Mouse (Mus musculus): ENCODE data around the gene Btbd2.

Gene Btbd2

GRCm38 (mm10) chr10:80625764-80626163 lies 31.1 kb downstream of the Btbd2 start:
- Histone ChIP-seq H3K4me3 (replicated peaks; ENCODE audit: low read length) (no peak overlapping the region), H3K4me1 (replicated peaks; ENCODE audit: low read depth, low read length) (peaks cover 85% of the 10 kb centered on the region), H3K9me3 (ENCODE audit: low read length) (no peaks in the 10 kb centered on the region), H3K36me3 (ENCODE audit: insufficient read depth, low read length) (peaks cover 68% of the 10 kb centered on the region), H3K27me3 (ENCODE audit: insufficient read depth, low read length) (no peaks in the 10 kb centered on the region)
- TF ChIP-seq POU5F1 (IDR thresholded peaks at IDR 0.05; ENCODE audit: borderline replicate concordance, low read length), result no peak
- no peak for TF ChIP-seq NANOG (IDR thresholded peaks at IDR 0.05; ENCODE audit: borderline replicate concordance, low read length)
- no peak for TF ChIP-seq CTCF (conservative IDR thresholded peaks at IDR 0.05; ENCODE audit: low read length)

- peak overlapping the region; percentile 95 for H3K4me3 ChIP-seq (replicated peaks; ENCODE audit: low read length)
- no peaks in the 10 kb centered on the region for H3K9me3 ChIP-seq (ENCODE audit: low read length)
- H3K36me3 ChIP-seq (ENCODE audit: insufficient read depth, low read length), result peaks cover 46% of the 10 kb centered on the region
- TF ChIP-seq NANOG (IDR thresholded peaks at IDR 0.05; ENCODE audit: borderline replicate concordance, low read length) (no peak), CTCF (conservative IDR thresholded peaks at IDR 0.05; ENCODE audit: low read length) (no peak), POU5F1 (IDR thresholded peaks at IDR 0.05; ENCODE audit: borderline replicate concordance, low read length) (no peak)
- H3K27me3 ChIP-seq (ENCODE audit: insufficient read depth, low read length), result no peaks in the 10 kb centered on the region
- peaks cover 80% of the 10 kb centered on the region for H3K4me1 ChIP-seq (replicated peaks; ENCODE audit: low read depth, low read length)
Measured at GRCm38 (mm10) chr10:80623457-80624191, 33.2 kb downstream of the Btbd2 start.

GRCm38 (mm10) chr10:80622661-80623456 lies 34.0 kb downstream of the Btbd2 start, which contains the start of gene Csnk1g2:
Gene Csnk1g2 (plus strand): TSS chr10:80622838.
- no peaks in the 10 kb centered on the region for H3K9me3 ChIP-seq (ENCODE audit: low read length)
- H3K4me3 ChIP-seq (replicated peaks; ENCODE audit: low read length), result peak within 1 kb of the TSS; percentile 95
- H3K27me3 ChIP-seq (ENCODE audit: insufficient read depth, low read length), result no peaks in the 10 kb centered on the region
- H3K36me3 ChIP-seq (ENCODE audit: insufficient read depth, low read length), result peaks cover 39% of the 10 kb centered on the region
- H3K4me1 ChIP-seq (replicated peaks; ENCODE audit: low read depth, low read length), result peaks cover 78% of the 10 kb centered on the region
- TF ChIP-seq NANOG (IDR thresholded peaks at IDR 0.05; ENCODE audit: borderline replicate concordance, low read length) (no peak), CTCF (conservative IDR thresholded peaks at IDR 0.05; ENCODE audit: low read length) (no peak), POU5F1 (IDR thresholded peaks at IDR 0.05; ENCODE audit: borderline replicate concordance, low read length) (no peak)

- H3K9me3 ChIP-seq (ENCODE audit: low read length), result no peaks in the 10 kb centered on the region
- H3K4me3 ChIP-seq (replicated peaks; ENCODE audit: low read length), result peak overlapping the region; percentile 95
- H3K27me3 ChIP-seq (ENCODE audit: insufficient read depth, low read length), result no peaks in the 10 kb centered on the region
- peaks cover 33% of the 10 kb centered on the region for H3K36me3 ChIP-seq (ENCODE audit: insufficient read depth, low read length)
- H3K4me1 ChIP-seq (replicated peaks; ENCODE audit: low read depth, low read length), result peaks cover 74% of the 10 kb centered on the region
- TF ChIP-seq CTCF (conservative IDR thresholded peaks at IDR 0.05; ENCODE audit: low read length), result no peak
- no peak for TF ChIP-seq POU5F1 (IDR thresholded peaks at IDR 0.05; ENCODE audit: borderline replicate concordance, low read length)
- no peak for TF ChIP-seq NANOG (IDR thresholded peaks at IDR 0.05; ENCODE audit: borderline replicate concordance, low read length)
Measured at GRCm38 (mm10) chr10:80621940-80622660, 34.8 kb downstream of the Btbd2 start.

- peak overlapping the region; percentile 95 for H3K4me3 ChIP-seq (replicated peaks; ENCODE audit: low read length)
- H3K27me3 ChIP-seq (ENCODE audit: insufficient read depth, low read length), result no peaks in the 10 kb centered on the region
- H3K4me1 ChIP-seq (replicated peaks; ENCODE audit: low read depth, low read length), result peaks cover 72% of the 10 kb centered on the region
- no peaks in the 10 kb centered on the region for H3K9me3 ChIP-seq (ENCODE audit: low read length)
- TF ChIP-seq NANOG (IDR thresholded peaks at IDR 0.05; ENCODE audit: borderline replicate concordance, low read length), result no peak
- peaks cover 32% of the 10 kb centered on the region for H3K36me3 ChIP-seq (ENCODE audit: insufficient read depth, low read length)
Measured at GRCm38 (mm10) chr10:80621690-80621939, 35.3 kb downstream of the Btbd2 start.

- TF ChIP-seq NANOG (IDR thresholded peaks at IDR 0.05; ENCODE audit: borderline replicate concordance, low read length) (no peak), POU5F1 (IDR thresholded peaks at IDR 0.05; ENCODE audit: borderline replicate concordance, low read length) (no peak), CTCF (conservative IDR thresholded peaks at IDR 0.05; ENCODE audit: low read length) (no peak)
- Histone ChIP-seq H3K36me3 (ENCODE audit: insufficient read depth, low read length) (peaks cover 32% of the 10 kb centered on the region), H3K4me3 (replicated peaks; ENCODE audit: low read length) (peak overlapping the region; percentile 95), H3K4me1 (replicated peaks; ENCODE audit: low read depth, low read length) (peaks cover 66% of the 10 kb centered on the region), H3K9me3 (ENCODE audit: low read length) (no peaks in the 10 kb centered on the region), H3K27me3 (ENCODE audit: insufficient read depth, low read length) (no peaks in the 10 kb centered on the region)
Measured at GRCm38 (mm10) chr10:80620796-80621689, 35.8 kb downstream of the Btbd2 start.

- Histone ChIP-seq H3K36me3 (ENCODE audit: insufficient read depth, low read length) (peaks cover 32% of the 10 kb centered on the region), H3K9me3 (ENCODE audit: low read length) (no peaks in the 10 kb centered on the region), H3K4me1 (replicated peaks; ENCODE audit: low read depth, low read length) (peaks cover 63% of the 10 kb centered on the region), H3K4me3 (replicated peaks; ENCODE audit: low read length) (peak overlapping the region; percentile 95), H3K27me3 (ENCODE audit: insufficient read depth, low read length) (no peaks in the 10 kb centered on the region)
- TF ChIP-seq NANOG (IDR thresholded peaks at IDR 0.05; ENCODE audit: borderline replicate concordance, low read length), result no peak
- no peak for TF ChIP-seq CTCF (conservative IDR thresholded peaks at IDR 0.05; ENCODE audit: low read length)
- TF ChIP-seq POU5F1 (IDR thresholded peaks at IDR 0.05; ENCODE audit: borderline replicate concordance, low read length), result no peak
Measured at GRCm38 (mm10) chr10:80620365-80620764, 36.5 kb downstream of the Btbd2 start.

Measured in E14TG2a.4 (cell line).